Mouse (Mus musculus) heart, postnatal 0 days (tissue): ENCODE data around the gene Agfg1.

ENCODE experiments used
- CTCF ChIP-seq: IDR thresholded peaks from 2 replicates; pipeline ENCODE4 v1.5.1; 2016; ENCODE audit warnings: antibody characterized with exemption, control low read depth, low read depth
- EP300 ChIP-seq: IDR thresholded peaks from 2 replicates; pipeline ENCODE4 v1.6.1; 2016; ENCODE audit warnings: antibody characterized with exemption, low read depth

GRCm38 (mm10) chr1:82832495-82833021 lies 6.7 kb upstream of the Agfg1 start:
- no peak for TF ChIP-seq EP300
- no peak for TF ChIP-seq CTCF
